Mouse (Mus musculus): ENCODE measurements around the gene Trim15.

GRCm38 (mm10) chr17:36885132-36885790, 18.3 kb upstream of the Trim15 start:
- TF ChIP-seq POLR2A (IDR thresholded peaks at IDR 0.05; ENCODE audit: borderline replicate concordance, extremely low read depth, low read depth, low read length) (no peak), CTCF (IDR thresholded peaks at IDR 0.05; ENCODE audit: insufficient read depth, low read length) (no peak)

Data from lung, adult 2 months (tissue).